Comparison of ENCODE assay signal across 8 mouse cellular contexts in genomic region chr14:48138138-48138537, GRCm38 (mm10). TPM values are rescaled to one million over a fixed set of nuclear protein-coding genes. Genes with fewer than 3 reads are reported as not detected.
DNase-seq lines count a peak whose midpoint lies in the region; ATAC-seq and TF ChIP-seq lines count a peak whose summit lies in the region.
"Had no signal": no experiment of that assay in that cellular context is flagged by ENCODE, and none has a peak within 500 bp of the region (broad histone marks: within the 10 kb centered on the region; RNA-seq: fewer than 3 reads in every experiment).

No protein-coding gene starts in this region.

- H3K4me3 ChIP-seq in kidney, embryonic 14.5 days (ENCODE audit: low read length), result no peak overlapping the region
- H3K4me3 ChIP-seq in cerebellum, adult 2 months (replicated peaks; ENCODE audit: insufficient read depth, low read depth, low read length), result no peak overlapping the region
- H3K4me3 ChIP-seq: limb, embryonic 12.5 days had no signal

- peaks cover 28% of the 10 kb centered on the region for H3K4me1 ChIP-seq in kidney, embryonic 14.5 days (ENCODE audit: control insufficient read depth, insufficient read depth, low read length)
- peaks cover 55% of the 10 kb centered on the region for H3K4me1 ChIP-seq in cerebellum, adult 2 months (ENCODE audit: control insufficient read depth, insufficient read depth, low read length)

- no peak overlapping the region for H3K27ac ChIP-seq in kidney, embryonic 14.5 days (ENCODE audit: low read depth, low read length)
- H3K27ac ChIP-seq in cerebellum, adult 2 months (ENCODE audit: insufficient read depth, low read length), result no peak overlapping the region
- H3K27ac ChIP-seq: limb, embryonic 12.5 days had no signal

- ATAC-seq in kidney, embryonic 14.5 days (ENCODE audit: low FRiP score, low TSS enrichment), result 0 out of 2 replicates have a peak, but pooled peaks have one; percentile 43

- WGBS in kidney, embryonic 14.5 days, result 44% methylated on average over 8 of the region's 8 CpGs
- 43% methylated on average over 8 of the region's 8 CpGs for WGBS in cerebellum, adult 2 months

- no peaks in the 10 kb centered on the region for H3K27me3 ChIP-seq in kidney, embryonic 14.5 days (ENCODE audit: control insufficient read depth, insufficient read depth, low read length)
- no peaks in the 10 kb centered on the region for H3K27me3 ChIP-seq in cerebellum, adult 2 months (ENCODE audit: control insufficient read depth, insufficient read depth, low read length)
- H3K27me3 ChIP-seq: limb, embryonic 12.5 days had no signal

- no peak overlapping the region for H3K4me2 ChIP-seq in kidney, embryonic 14.5 days (replicated peaks; ENCODE audit: low read depth, low read length)
- H3K4me2 ChIP-seq: limb, embryonic 12.5 days had no signal

- peak; percentile 66 for TF ChIP-seq CTCF in cerebellum, adult 2 months (IDR thresholded peaks at IDR 0.05; ENCODE audit: borderline replicate concordance, insufficient read depth, low read depth, low read length)

- no peaks in the 10 kb centered on the region for H3K36me3 ChIP-seq in kidney, embryonic 14.5 days (ENCODE audit: control insufficient read depth, insufficient read depth, low read length)

- no peak for TF ChIP-seq POLR2A in cerebellum, adult 2 months (IDR thresholded peaks at IDR 0.05; ENCODE audit: borderline replicate concordance, insufficient read depth, low read length)

- no peak overlapping the region for H3K9ac ChIP-seq in kidney, embryonic 14.5 days (ENCODE audit: low read depth, low read length)
- H3K9ac ChIP-seq: limb, embryonic 12.5 days had no signal

- DNase-seq in kidney, postnatal 14 days, result no peak
- peak; percentile 54 to 65 for DNase-seq in cerebellum, adult 2 months
- DNase-seq in embryo, embryonic 11 days, result peak; percentile 71
- peak; percentile 50 to 53 for DNase-seq in lung, postnatal 4 days
- DNase-seq in adipocyte (ENCODE audit: low spot score), result no peak
- no peak for DNase-seq in gastrocnemius, adult 8-10 months (ENCODE audit: low spot score in 2 of 2)

- H3K9me3 ChIP-seq in kidney, embryonic 14.5 days (ENCODE audit: control insufficient read depth, low read length), result no peaks in the 10 kb centered on the region
- H3K9me3 ChIP-seq: limb, embryonic 12.5 days had no signal

RNA-seq across cellular contexts. Expression of gene Peli2, which starts 17.5 kb away (rescaled TPM):
- polyA plus RNA-seq in kidney, embryonic 14.5 days (2014; fragmentation: Nextera tagmentation; extraction: Ambion mirVana), result 6.1 and 10.8 TPM in 2 replicates
- 28.5 and 31.9 TPM in 2 replicates for polyA plus RNA-seq in cerebellum, adult 2 months (2012; rRNA removed)
- 10 to 100 TPM in 2 of 4 experiments, 1 to 10 TPM in 2; 8.3 to 15.3 (median 11.4) TPM for total RNA-seq in gastrocnemius, adult 8-10 months (2022)

Comparison
In these comparisons a context has a peak if more than half of its experiments do, and no peak if none do; other contexts are left out.
1. DNase-seq: peak in cerebellum, adult 2 months (2 of 2), embryo, embryonic 11 days (single experiment) and lung, postnatal 4 days (2 of 2); none in kidney, postnatal 14 days (single experiment), adipocyte (single experiment) and gastrocnemius, adult 8-10 months (0 of 2).